Mouse (Mus musculus) hindbrain, postnatal 0 days (tissue): ENCODE results near the gene Sh3glb1. TPM values are rescaled to one million over a fixed set of nuclear protein-coding genes. Genes with fewer than 3 reads are reported as not detected.
A peak's percentile ranks its signal among the peaks of the same experiment; 100 is the strongest.
"Not testable (repeated sequence)": the region's sequence is repeated elsewhere in the genome, so short reads cannot be mapped to it uniquely, and the experiment has no call there.

ENCODE experiments used
- ATAC-seq: fragments of 200-750 bp; cut with Nextera tagmentation; 2 replicates; pipeline ENCODE4 v1.8.0; 2017; ENCODE audit warnings: mild to moderate bottlenecking, moderate TSS enrichment, moderate library complexity
- DNase-seq: peaks from one replicate; pipeline ENCODE4 v3.0.0-alpha.2; 2015; ENCODE audit warnings: low spot score
- H3K27ac ChIP-seq: fragments of 300-500 bp; sonication (generic); 2 replicates; pipeline ENCODE4 v1.5.1; 2014; ENCODE audit warnings: mild to moderate bottlenecking
- H3K27me3 ChIP-seq: fragments of 300-500 bp; sonication (generic); 2 replicates; pipeline ENCODE4 v1.6.1; 2014; ENCODE audit warnings: low read length, mixed read lengths; ENCODE audit not compliant: insufficient read depth
- H3K36me3 ChIP-seq: fragments of 300-500 bp; sonication (generic); 2 replicates; pipeline ENCODE4 v1.6.1; 2014; ENCODE audit warnings: low read length, mixed read lengths; ENCODE audit not compliant: insufficient read depth
- H3K4me1 ChIP-seq: fragments of 300-500 bp; sonication (generic); 2 replicates; pipeline ENCODE4 v1.6.1; 2014; ENCODE audit warnings: antibody characterized with exemption, low read length, mixed read lengths; ENCODE audit not compliant: insufficient read depth
- H3K4me2 ChIP-seq: fragments of 300-500 bp; sonication (generic); 2 replicates; pipeline ENCODE4 v1.6.1; 2014; ENCODE audit warnings: low read depth, mild to moderate bottlenecking, low read length, moderate library complexity, mixed read lengths
- H3K4me3 ChIP-seq: fragments of 300-500 bp; sonication (generic); 2 replicates; pipeline ENCODE4 v1.5.1; 2014; ENCODE audit warnings: low read length
- H3K9ac ChIP-seq: fragments of 300-500 bp; sonication (generic); replicated peaks from 2 replicates; pipeline ENCODE4 v1.6.1; 2014; ENCODE audit warnings: mild to moderate bottlenecking, low read length, moderate library complexity, mixed read lengths
- H3K9me3 ChIP-seq: fragments of 300-500 bp; sonication (generic); 2 replicates; pipeline ENCODE4 v1.6.1; 2016; ENCODE audit warnings: low read length, mixed read lengths
- CTCF ChIP-seq: IDR thresholded peaks from 2 replicates; pipeline ENCODE4 v1.5.1; 2016; ENCODE audit warnings: antibody characterized with exemption, control low read depth, low read depth
- WGBS: fragments of 180-500 bp; shearing (Covaris S2); extraction: QIAGEN DNeasy Blood & Tissue Kit; methylation state at CpG from one replicate; pipeline ENCODE4 v1.1.7; 2014; 5-methylcytosine and 5-hydroxymethylcytosine counted together
- polyA plus RNA-seq: library from polyadenylated mRNA; unstranded; fragments of >200 nt; fragmentation: Nextera tagmentation; extraction: Ambion mirVana; gene quantifications from 2 replicates; pipeline ENCODE4 v1.2.1, GENCODE M21; 2015
- total RNA-seq: library from RNA; depleted of rRNA; stranded (reverse); fragments of >200 nt; gene quantifications from 2 replicates; pipeline ENCODE4 v1.2.3, GENCODE M21; 2014; rRNA removed

The Sh3glb1 gene
- 61.3 and 89.1 TPM in 2 replicates for total RNA-seq
- 118 and 122 TPM in 2 replicates for polyA plus RNA-seq

DNA sequence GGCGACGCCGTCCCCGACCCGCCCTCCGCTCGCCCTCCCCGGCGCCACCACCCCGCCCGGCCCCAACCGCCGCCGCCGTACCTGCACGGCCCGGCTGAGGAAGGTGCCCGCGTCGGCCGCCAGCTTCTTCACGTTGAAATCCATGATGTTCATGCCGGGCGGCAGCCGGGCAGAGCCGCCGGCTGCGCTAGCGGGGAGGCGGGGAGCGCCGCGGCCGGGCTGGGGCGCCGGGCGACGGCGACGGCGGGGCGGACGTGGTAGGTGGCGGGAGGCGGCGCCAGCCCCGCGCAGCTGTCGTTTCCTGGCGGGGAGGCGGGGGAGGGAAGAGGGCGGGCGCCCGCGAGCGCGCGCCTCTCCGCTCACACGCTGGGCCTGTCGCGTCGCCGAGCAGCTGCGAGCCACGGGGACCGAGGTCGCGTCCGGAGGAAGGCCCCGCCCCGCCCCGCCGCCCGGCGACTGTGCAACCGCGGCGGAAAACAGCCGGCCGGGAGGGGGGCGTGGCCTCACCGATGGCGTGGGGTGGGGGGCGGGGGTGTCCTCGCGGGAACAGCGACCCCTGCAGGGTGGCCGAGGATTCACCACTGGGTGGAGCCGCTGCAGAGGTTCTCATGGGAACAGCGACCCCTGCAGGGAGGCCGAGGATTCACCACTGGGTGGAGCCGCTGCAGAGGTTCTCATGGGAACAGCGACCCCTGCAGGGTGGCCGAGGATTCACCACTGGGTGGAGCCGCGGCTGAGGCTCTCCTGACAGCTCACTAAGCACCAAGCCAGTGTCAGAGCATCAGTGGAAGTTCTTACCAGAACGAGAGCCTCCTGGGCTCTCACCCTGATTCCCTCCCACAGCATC lies at the start of gene Sh3glb1:
Gene Sh3glb1, minus strand, starts transcription at position 435 of the 847 bp plus-strand sequence.
- H3K4me3 ChIP-seq, result peak within 1 kb of the TSS; percentile 87
- peak; percentile 94 for ATAC-seq
- under 1% methylated on average over 55 of the region's 98 CpGs for WGBS
- H3K9me3 ChIP-seq, result no peaks in the 10 kb centered on the region
- H3K4me2 ChIP-seq, result peak within 1 kb of the TSS; percentile 89
- no peaks in the 10 kb centered on the region for H3K27me3 ChIP-seq
- no peaks in the 10 kb centered on the region for H3K36me3 ChIP-seq
- peak; percentile 96 for DNase-seq
- peak within 1 kb of the TSS; percentile 98 for H3K27ac ChIP-seq
- peak; percentile 99 for TF ChIP-seq CTCF
- H3K4me1 ChIP-seq, result peaks cover 12% of the 10 kb centered on the region
- H3K9ac ChIP-seq, result peak within 1 kb of the TSS; percentile 93

DNA sequence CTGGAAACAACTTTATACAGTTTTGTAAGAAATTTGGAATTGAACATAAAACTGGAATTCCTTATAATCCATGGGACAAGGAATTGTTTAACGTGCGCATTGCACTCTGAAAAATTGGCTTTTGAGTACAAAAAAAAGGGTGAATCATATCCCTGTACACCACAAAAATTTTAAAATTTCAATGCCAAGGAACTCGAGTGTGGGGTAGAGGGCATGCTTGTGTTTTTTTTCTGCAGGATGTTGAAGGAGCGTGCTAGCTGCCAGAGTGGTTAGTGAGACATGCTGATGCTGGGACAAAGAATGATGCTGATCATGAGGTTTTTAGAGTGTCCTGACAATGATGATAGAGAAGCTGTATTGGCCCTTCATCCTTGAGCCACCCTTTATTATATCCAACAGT lies 45.0 kb upstream of the Sh3glb1 start:
- H3K27me3 ChIP-seq, result no peaks in the 10 kb centered on the region
- H3K4me2 ChIP-seq, result no peak overlapping the region
- H3K9ac ChIP-seq, result no peak overlapping the region
- ATAC-seq (no peak), DNase-seq (no peak)
- no peaks in the 10 kb centered on the region for H3K9me3 ChIP-seq
- 89% methylated on average over 4 of the region's 4 CpGs for WGBS
- H3K4me1 ChIP-seq, result no peaks in the 10 kb centered on the region
- TF ChIP-seq CTCF, result no peak
- no peak overlapping the region for H3K27ac ChIP-seq
- H3K36me3 ChIP-seq, result no peaks in the 10 kb centered on the region
- no peak overlapping the region for H3K4me3 ChIP-seq

DNA sequence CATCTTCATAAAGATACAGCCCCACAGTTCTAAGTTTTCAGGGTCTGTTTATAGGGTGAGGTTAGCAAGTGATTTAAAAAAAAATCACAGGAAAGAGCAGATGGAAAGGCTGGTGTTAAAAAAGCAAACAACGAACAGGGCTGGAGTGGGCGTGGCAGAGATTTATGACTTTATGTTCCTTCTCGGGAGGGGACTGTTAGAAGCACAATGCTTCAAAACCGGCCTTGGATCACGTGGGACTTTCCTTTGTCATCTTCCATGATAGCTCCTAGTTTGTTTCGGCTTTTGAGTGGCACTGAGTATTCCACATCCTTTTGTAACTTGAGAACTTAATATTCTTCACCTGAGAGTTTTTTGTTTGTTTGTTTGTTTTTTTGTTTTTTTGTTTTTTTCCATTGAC lies 41.3 kb upstream of the Sh3glb1 start:
- Histone ChIP-seq H3K27ac (no peak overlapping the region), H3K4me1 (no peaks in the 10 kb centered on the region), H3K4me2 (no peak overlapping the region), H3K36me3 (no peaks in the 10 kb centered on the region), H3K4me3 (no peak overlapping the region), H3K9ac (no peak overlapping the region), H3K27me3 (no peaks in the 10 kb centered on the region), H3K9me3 (no peaks in the 10 kb centered on the region)
- DNase-seq, result no peak
- no peak for TF ChIP-seq CTCF
- no peak for ATAC-seq
- WGBS, result 74% methylated on average over 6 of the region's 6 CpGs

DNA sequence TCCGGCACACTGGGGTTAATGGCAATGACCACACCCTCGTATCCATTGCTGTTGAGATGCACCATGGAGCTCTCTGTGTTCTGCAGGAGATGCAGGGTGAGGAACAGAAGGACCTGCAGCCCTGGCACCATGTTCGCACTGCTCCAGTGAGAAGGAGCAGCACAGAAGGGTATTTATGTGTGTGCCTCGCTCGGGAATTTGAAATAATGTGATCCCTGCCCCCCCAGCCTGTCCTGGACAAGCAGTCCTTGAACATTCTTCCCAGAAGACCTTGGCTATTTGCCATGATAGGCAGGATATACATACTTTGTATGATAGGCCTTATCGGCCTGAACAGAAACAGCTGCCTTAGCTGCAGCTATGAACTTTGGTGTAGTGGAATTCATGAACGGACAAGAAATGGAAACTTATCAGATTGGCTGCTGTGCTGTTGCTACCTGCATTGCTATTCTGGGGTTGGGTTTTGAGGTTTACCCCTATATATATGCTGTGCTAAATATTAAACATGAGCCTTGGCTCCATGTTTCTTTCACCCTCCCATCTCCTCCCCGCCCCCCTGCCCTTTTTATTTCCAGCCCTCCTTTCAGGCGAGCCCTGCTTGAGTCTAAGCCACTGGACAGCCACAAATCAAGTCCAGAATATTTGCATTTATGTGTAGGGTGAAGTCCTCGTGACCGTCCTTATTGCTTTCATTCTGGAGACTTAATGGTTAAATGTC lies 40.6 kb upstream of the Sh3glb1 start, which contains the start of gene Clca3a1:
Gene Clca3a1, minus strand, starts transcription at position 386 of the 718 bp plus-strand sequence.
- no peaks in the 10 kb centered on the region for H3K9me3 ChIP-seq
- TF ChIP-seq CTCF, result no peak
- no peaks in the 10 kb centered on the region for H3K4me1 ChIP-seq
- H3K4me2 ChIP-seq, result no peak within 1 kb of the TSS
- no peak within 1 kb of the TSS for H3K4me3 ChIP-seq
- H3K36me3 ChIP-seq, result no peaks in the 10 kb centered on the region
- DNase-seq, result no peak
- no peak within 1 kb of the TSS for H3K9ac ChIP-seq
- ATAC-seq, result no peak
- no peaks in the 10 kb centered on the region for H3K27me3 ChIP-seq
- 81% methylated on average over 10 of the region's 11 CpGs for WGBS
- no peak within 1 kb of the TSS for H3K27ac ChIP-seq

DNA sequence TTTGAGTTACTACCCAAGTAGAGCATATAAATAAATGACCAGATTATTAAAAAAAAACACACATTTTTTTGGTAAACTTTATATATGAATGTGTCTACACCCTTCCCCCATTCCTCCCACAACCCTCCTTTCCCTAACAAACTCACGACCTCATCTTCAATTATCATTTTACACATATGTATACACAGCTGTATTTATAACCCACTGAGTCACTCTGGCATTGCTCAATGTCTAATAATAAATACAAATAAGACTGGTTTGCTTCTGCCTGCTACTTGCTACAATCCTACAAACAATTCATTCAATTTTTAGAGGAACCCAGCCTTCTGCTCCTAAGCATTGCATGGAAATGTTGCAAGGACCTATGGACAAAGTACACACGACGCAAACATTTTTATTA lies 39.6 kb upstream of the Sh3glb1 start:
- no peak overlapping the region for H3K9ac ChIP-seq
- DNase-seq (no peak), ATAC-seq (no peak)
- no peaks in the 10 kb centered on the region for H3K27me3 ChIP-seq
- H3K9me3 ChIP-seq, result no peaks in the 10 kb centered on the region
- no peaks in the 10 kb centered on the region for H3K36me3 ChIP-seq
- 82% methylated on average over 3 of the region's 3 CpGs for WGBS
- no peaks in the 10 kb centered on the region for H3K4me1 ChIP-seq
- no peak overlapping the region for H3K4me3 ChIP-seq
- H3K27ac ChIP-seq, result no peak overlapping the region
- no peak overlapping the region for H3K4me2 ChIP-seq
- TF ChIP-seq CTCF, result no peak

DNA sequence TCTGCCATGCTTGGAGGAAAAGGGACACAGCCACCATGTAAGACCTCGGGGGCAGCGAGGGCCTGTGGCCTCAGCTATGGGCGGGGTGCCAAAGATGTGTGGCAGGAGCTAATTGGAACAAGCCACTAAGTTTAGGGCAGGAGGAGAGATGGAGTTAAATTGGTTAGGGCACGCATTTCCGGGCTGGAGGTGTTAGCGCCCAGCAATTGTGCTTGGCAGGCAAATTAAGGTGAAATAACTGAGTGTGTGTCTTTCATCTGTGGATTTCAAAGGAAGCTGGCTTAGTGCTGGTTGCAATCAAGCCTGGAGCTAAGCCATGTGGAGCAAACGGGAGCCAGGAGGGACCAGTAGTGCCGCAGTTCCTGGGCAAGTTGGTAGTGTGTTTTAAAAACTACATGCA lies 36.0 kb upstream of the Sh3glb1 start:
- not testable (repeated sequence) for H3K36me3 ChIP-seq, H3K4me1 ChIP-seq, H3K27me3 ChIP-seq, H3K9me3 ChIP-seq, H3K4me2 ChIP-seq, H3K27ac ChIP-seq, H3K4me3 ChIP-seq, DNase-seq, H3K9ac ChIP-seq, ATAC-seq
- WGBS, result 79% methylated on average over 8 of the region's 8 CpGs
